Mouse (Mus musculus): ENCODE data around the gene Hcn2.

- TF ChIP-seq CTCF (IDR thresholded peaks at IDR 0.05; ENCODE audit: low read depth, low read length) = no peak
- no peak for TF ChIP-seq POLR2AphosphoS5 (IDR thresholded peaks at IDR 0.05; ENCODE audit: insufficient replicate concordance, low read depth, low read length)
- TF ChIP-seq TAL1 (conservative IDR thresholded peaks at IDR 0.05; ENCODE audit: low read depth, low read length) = no peak
- TF ChIP-seq GATA1 (IDR thresholded peaks at IDR 0.05; ENCODE audit: borderline replicate concordance, low read length) = no peak
- no peak for TF ChIP-seq GATA2 (IDR thresholded peaks at IDR 0.05; ENCODE audit: borderline replicate concordance, low read depth, low read length)
Observed at GRCm38 (mm10) chr10:79736706-79737105, 20.3 kb downstream of the Hcn2 start.
